Mouse (Mus musculus): ENCODE measurements around the gene Mtmr3. TPM values are rescaled to one million over a fixed set of nuclear protein-coding genes. Genes with fewer than 3 reads are reported as not detected.

Mtmr3 gene
- polyA plus RNA-seq, 1 experiment from 2014 or later, result 20.5 TPM

DNA sequence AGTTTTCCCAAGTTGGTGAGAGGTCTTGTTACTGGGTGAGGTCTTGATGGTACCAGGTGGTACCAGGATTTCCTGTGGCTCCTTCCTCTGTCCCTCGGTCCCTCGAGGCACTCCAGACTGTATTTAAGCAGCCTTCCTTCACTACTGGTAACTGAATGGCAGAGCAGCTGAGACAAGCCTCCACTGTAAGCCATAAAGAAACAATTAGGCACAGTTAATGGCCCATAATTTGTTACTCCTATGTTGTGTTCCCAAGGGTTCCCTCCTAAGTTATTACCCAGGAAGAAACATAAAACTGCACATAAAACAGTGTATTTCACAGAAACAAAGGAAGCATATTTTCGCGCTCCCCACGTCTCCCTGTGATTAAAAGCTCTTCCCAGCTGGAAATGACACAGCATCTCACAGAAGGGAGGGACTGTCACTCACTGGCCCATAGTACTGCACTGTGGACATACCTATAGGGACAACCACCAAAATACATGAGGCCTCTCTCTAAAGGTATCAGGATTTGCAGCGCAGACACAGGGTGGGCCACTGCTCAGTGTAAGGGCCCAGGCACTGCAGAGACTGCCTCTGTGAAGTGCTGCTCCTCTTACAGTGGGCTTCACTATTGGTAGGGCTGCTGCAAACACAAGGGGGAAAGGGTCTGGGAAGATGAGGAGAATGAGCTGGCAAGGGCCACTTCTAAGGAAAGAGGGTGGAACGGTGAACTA, 122.0 kb downstream of the Mtmr3 start:
- no peaks in the 10 kb centered on the region for H3K36me3 ChIP-seq
- 79% methylated on average over 7 of the region's 7 CpGs for WGBS
- H3K9me3 ChIP-seq, result no peaks in the 10 kb centered on the region
- no peaks in the 10 kb centered on the region for H3K27me3 ChIP-seq (replicated peaks)
- H3K9ac ChIP-seq, result no peak overlapping the region
- no peak overlapping the region for H3K4me2 ChIP-seq (replicated peaks)
- H3K27ac ChIP-seq, result no peak overlapping the region
- no peaks in the 10 kb centered on the region for H3K4me1 ChIP-seq (replicated peaks)
- no peak overlapping the region for H3K4me3 ChIP-seq (replicated peaks)
- ATAC-seq, result no peak

DNA sequence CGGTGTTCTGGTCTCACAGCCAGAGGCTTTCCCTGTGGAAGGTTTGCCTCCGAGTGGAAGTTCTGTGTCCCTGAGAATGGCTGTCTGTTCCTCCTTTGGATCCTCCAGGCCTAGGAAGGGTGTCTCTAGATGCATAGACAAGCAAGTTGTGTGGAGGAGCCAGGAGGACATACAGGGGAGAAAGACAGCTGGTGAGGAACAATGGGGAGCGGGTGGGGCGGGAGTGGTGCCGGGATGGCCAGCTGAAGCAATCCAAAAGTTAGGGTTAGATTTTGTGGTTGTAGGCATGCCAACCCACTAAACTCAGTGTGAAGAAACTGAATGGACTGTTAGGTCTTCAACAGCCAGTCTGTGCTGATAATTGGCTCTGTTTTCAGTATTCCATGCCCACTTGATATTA, 122.9 kb downstream of the Mtmr3 start:
- no peaks in the 10 kb centered on the region for H3K36me3 ChIP-seq
- H3K4me1 ChIP-seq (replicated peaks), result no peaks in the 10 kb centered on the region
- no peak overlapping the region for H3K4me3 ChIP-seq (replicated peaks)
- no peak overlapping the region for H3K4me2 ChIP-seq (replicated peaks)
- no peak overlapping the region for H3K27ac ChIP-seq
- ATAC-seq, result no peak
- no peaks in the 10 kb centered on the region for H3K9me3 ChIP-seq
- H3K27me3 ChIP-seq (replicated peaks), result no peaks in the 10 kb centered on the region
- 82% methylated on average over 5 of the region's 5 CpGs for WGBS
- H3K9ac ChIP-seq, result no peak overlapping the region

DNA sequence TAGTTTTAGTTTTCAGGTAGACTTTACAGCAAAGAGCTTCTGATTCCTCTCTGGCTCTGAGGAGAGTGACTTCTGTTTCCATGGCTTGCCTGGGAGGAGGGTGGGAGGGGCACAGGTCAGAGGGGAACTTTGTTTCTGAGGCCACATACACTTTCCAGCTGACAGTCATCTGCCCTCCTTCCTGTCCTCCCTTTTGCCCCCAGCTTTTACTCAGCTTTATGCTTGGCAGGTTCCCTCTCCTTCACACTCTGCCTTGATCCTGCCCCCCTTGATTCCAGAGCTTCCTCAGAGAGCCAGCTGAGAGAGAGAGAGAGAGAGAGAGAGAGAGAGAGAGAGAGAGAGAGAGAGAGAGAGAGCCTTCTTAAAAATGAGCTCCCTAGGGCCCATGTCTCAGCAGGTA, 123.4 kb downstream of the Mtmr3 start:
- no peak for ATAC-seq
- no peak overlapping the region for H3K4me2 ChIP-seq (replicated peaks)
- H3K4me3 ChIP-seq (replicated peaks), result no peak overlapping the region
- no peak overlapping the region for H3K27ac ChIP-seq
- no peak overlapping the region for H3K9ac ChIP-seq
- H3K27me3 ChIP-seq (replicated peaks), result no peaks in the 10 kb centered on the region
- no peaks in the 10 kb centered on the region for H3K9me3 ChIP-seq
- H3K36me3 ChIP-seq, result no peaks in the 10 kb centered on the region
- no peaks in the 10 kb centered on the region for H3K4me1 ChIP-seq (replicated peaks)

DNA sequence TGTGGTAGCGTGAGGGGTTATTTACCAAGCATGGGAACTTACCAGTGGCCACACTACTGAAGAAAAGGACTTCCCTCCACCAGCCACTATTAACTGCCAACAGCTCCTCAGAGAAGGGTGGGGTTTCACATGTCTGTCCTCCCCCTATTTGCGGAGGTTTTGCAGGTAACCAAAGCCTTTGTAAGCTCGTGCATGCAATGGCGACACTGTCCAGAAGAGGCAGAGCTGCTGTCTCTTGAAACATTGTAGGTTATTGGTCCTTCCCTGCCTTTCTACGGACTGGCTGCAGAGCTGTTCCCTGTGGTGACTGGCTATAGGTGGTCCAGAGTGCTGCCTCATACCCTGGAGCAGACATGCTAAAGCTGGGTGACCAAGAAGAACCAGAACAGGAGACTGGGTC, 125.6 kb downstream of the Mtmr3 start:
- Histone ChIP-seq H3K4me1 (replicated peaks) (no peaks in the 10 kb centered on the region), H3K36me3 (no peaks in the 10 kb centered on the region), H3K4me3 (replicated peaks) (no peak overlapping the region), H3K4me2 (replicated peaks) (no peak overlapping the region), H3K9me3 (no peaks in the 10 kb centered on the region), H3K9ac (no peak overlapping the region), H3K27me3 (replicated peaks) (no peaks in the 10 kb centered on the region), H3K27ac (no peak overlapping the region)
- 69% methylated on average over 5 of the region's 5 CpGs for WGBS
- no peak for ATAC-seq

DNA sequence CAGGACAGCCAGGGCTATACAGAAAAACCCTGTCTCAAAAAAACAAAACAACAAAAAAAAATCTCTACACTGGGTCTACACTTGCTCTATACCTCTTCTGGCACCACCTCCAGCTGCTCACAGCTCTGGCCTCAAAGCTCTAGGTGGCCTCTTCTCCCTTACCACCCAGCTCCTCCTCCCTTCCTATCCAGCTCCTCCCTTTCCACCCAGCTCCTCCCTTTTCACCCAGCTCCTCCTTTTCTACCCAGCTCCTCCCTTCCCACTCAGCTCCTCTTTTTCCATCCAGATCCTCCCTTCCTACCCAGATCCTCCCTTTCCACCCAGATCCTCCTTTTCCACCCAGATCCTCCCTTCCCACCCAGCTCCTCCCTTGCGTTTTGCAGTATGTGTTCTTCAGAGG, 127.2 kb downstream of the Mtmr3 start:
- Histone ChIP-seq H3K4me2 (replicated peaks) (no peak overlapping the region), H3K9me3 (no peaks in the 10 kb centered on the region), H3K36me3 (no peaks in the 10 kb centered on the region), H3K27ac (no peak overlapping the region), H3K4me1 (replicated peaks) (no peaks in the 10 kb centered on the region), H3K27me3 (replicated peaks) (no peaks in the 10 kb centered on the region), H3K4me3 (replicated peaks) (no peak overlapping the region), H3K9ac (no peak overlapping the region)
- WGBS, result 86% methylated on average over 1 of the region's 1 CpGs
- no peak for ATAC-seq

DNA sequence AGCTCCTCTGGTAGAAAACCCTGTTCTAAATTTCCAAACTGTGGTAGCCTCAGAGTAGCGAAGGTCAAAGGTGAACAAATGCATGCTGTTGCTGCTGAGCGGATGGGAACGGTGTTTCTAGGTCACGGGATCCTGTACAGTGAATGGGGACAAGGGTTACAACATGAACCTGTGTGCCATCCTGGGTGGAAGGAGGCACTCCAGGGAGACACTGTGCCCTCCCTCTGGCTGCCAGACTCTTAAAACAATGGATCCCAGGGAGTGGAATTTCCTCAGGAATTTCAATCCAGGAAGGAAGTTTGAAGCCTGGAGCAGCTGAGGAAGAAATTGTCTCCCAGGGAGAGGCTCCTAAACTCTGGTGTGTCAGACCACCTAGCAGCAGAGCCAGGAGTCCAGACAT, 128.5 kb downstream of the Mtmr3 start:
- Histone ChIP-seq H3K4me1 (replicated peaks) (no peaks in the 10 kb centered on the region), H3K36me3 (no peaks in the 10 kb centered on the region), H3K27me3 (replicated peaks) (no peaks in the 10 kb centered on the region), H3K9ac (no peak overlapping the region), H3K4me3 (replicated peaks) (no peak overlapping the region), H3K27ac (no peak overlapping the region), H3K4me2 (replicated peaks) (no peak overlapping the region), H3K9me3 (no peaks in the 10 kb centered on the region)
- 67% methylated on average over 4 of the region's 4 CpGs for WGBS
- ATAC-seq, result no peak

DNA sequence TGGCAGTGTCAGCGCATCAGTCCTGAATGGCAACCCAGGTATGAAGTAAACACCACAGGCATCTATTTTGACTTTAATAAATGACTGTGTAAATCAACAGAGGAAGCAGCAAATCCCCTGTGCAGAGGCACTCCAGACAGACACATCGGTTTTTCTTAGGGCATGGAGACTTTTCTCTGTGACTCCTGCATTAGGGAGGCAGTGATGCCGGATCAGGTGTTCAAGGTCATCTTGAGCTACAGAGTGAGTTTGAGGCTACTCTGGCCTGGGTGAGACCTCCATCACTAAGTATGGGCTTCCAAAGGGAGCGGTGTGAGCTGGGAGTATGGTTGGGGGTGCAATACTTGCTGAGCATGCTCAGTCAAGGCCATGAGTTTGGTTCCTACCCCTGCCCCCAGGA, 130.0 kb downstream of the Mtmr3 start:
- no peak overlapping the region for H3K9ac ChIP-seq
- H3K4me2 ChIP-seq (replicated peaks), result no peak overlapping the region
- H3K36me3 ChIP-seq, result no peaks in the 10 kb centered on the region
- 84% methylated on average over 4 of the region's 4 CpGs for WGBS
- 0 out of 2 replicates have a peak, but pooled peaks cover 2% of the 10 kb centered on the region for H3K4me1 ChIP-seq (replicated peaks)
- no peaks in the 10 kb centered on the region for H3K27me3 ChIP-seq (replicated peaks)
- no peak overlapping the region for H3K4me3 ChIP-seq (replicated peaks)
- no peak overlapping the region for H3K27ac ChIP-seq
- no peak for ATAC-seq
- H3K9me3 ChIP-seq, result no peaks in the 10 kb centered on the region

DNA sequence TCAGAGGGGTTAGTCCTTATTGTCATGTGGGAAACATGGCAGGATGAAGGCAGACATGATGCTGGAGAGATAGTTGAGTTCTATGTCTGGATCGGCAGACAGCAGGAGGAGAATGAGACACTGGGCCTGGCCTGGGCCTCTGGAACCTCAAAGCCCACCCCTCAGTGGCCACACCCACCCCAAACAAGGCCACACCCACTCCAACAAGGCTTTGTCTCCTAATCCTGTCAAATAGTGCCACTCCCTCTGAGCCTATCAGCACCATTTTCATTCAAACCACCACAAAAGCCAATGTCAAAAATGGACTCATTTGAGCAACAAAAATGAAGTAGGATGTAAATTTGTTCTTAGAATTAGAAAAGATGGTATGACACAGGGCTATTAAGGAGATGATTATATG, 130.5 kb downstream of the Mtmr3 start:
- H3K4me1 ChIP-seq (replicated peaks), result 0 out of 2 replicates have a peak, but pooled peaks cover 2% of the 10 kb centered on the region
- no peaks in the 10 kb centered on the region for H3K27me3 ChIP-seq (replicated peaks)
- H3K9me3 ChIP-seq, result no peaks in the 10 kb centered on the region
- H3K36me3 ChIP-seq, result no peaks in the 10 kb centered on the region
- no peak overlapping the region for H3K9ac ChIP-seq
- ATAC-seq, result no peak
- H3K27ac ChIP-seq, result no peak overlapping the region
- no peak overlapping the region for H3K4me2 ChIP-seq (replicated peaks)
- WGBS, result 71% methylated on average over 1 of the region's 1 CpGs
- no peak overlapping the region for H3K4me3 ChIP-seq (replicated peaks)

DNA sequence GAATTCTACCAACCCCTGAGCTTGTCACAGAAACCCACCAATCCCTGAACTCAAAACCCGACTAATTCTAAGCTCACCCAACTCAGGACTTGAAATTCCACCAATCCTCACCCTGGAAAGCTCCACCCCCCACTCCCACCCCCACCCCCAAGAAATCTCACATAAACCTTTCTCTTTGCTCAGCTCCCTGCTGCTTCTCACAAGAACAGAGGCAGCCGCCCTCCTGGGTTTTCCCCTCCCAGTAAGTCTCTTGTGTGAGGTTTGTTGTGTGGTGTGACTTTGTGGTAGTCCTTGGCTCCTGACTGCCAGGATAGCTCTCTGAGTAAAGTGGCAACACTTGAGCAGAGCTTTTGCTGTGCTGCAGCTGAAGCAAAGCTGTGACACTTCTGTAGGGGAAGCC, 131.8 kb downstream of the Mtmr3 start:
- Histone ChIP-seq H3K9me3 (no peaks in the 10 kb centered on the region), H3K27ac (no peak overlapping the region), H3K9ac (no peak overlapping the region), H3K4me3 (replicated peaks) (no peak overlapping the region), H3K4me2 (replicated peaks) (no peak overlapping the region), H3K4me1 (replicated peaks) (0 out of 2 replicates have a peak, but pooled peaks cover 2% of the 10 kb centered on the region), H3K27me3 (replicated peaks) (no peaks in the 10 kb centered on the region), H3K36me3 (no peaks in the 10 kb centered on the region)
- no peak for ATAC-seq
- WGBS, result 30% methylated on average over 2 of the region's 2 CpGs

DNA sequence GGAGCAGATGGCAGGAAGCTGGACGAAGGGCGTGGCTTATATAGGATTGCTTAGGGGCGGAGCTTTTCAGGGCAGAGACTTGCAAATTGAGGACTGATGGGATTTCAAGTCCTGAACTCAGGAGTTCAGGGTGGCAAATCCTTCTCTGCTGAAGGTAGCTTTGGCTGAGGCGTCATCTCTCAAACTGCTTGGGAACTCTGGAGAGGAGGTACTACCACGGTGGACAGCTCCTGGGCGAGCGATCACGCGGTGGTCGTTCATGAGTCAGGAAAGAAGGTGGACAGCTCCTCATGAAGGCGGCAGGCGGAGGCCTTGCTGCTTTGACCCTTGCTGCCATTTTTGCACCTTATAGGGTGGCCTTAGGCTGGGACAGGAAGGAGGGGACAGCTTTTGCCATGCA, 133.5 kb downstream of the Mtmr3 start:
- H3K4me3 ChIP-seq (replicated peaks), result no peak overlapping the region
- no peak overlapping the region for H3K27ac ChIP-seq
- no peaks in the 10 kb centered on the region for H3K9me3 ChIP-seq
- H3K4me2 ChIP-seq (replicated peaks), result no peak overlapping the region
- 0 out of 2 replicates have a peak, but pooled peaks cover 2% of the 10 kb centered on the region for H3K4me1 ChIP-seq (replicated peaks)
- H3K36me3 ChIP-seq, result no peaks in the 10 kb centered on the region
- ATAC-seq, result peak; percentile 31; the same call in 1 of the 2 replicates
- H3K27me3 ChIP-seq (replicated peaks), result no peaks in the 10 kb centered on the region
- WGBS, result 18% methylated on average over 12 of the region's 12 CpGs
- H3K9ac ChIP-seq, result no peak overlapping the region

DNA sequence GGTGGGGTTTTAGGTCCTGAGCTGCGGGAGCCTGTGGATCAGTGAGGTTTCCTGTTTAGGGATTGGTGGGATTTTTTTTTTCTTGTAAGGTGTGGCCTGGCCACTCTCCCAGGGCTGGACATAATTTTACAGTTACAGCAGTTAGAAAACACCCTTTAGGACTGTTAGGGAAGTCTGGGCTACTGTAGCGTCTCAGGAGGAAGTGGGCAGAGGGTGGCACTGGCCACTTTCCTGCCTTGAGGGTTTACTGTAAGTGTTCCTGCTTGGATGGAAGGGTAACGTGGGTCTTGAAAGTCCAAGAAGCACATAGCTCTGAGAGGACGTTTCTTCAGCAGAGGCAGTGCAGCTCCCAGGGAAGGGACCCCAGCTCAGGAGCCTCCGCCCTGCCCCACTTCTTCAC, 134.0 kb downstream of the Mtmr3 start:
- Histone ChIP-seq H3K27ac (no peak overlapping the region), H3K4me3 (replicated peaks) (no peak overlapping the region), H3K27me3 (replicated peaks) (no peaks in the 10 kb centered on the region), H3K4me2 (replicated peaks) (no peak overlapping the region), H3K4me1 (replicated peaks) (0 out of 2 replicates have a peak, but pooled peaks cover 2% of the 10 kb centered on the region), H3K9ac (no peak overlapping the region), H3K9me3 (no peaks in the 10 kb centered on the region), H3K36me3 (no peaks in the 10 kb centered on the region)
- ATAC-seq, result no peak
- 55% methylated on average over 5 of the region's 5 CpGs for WGBS

DNA sequence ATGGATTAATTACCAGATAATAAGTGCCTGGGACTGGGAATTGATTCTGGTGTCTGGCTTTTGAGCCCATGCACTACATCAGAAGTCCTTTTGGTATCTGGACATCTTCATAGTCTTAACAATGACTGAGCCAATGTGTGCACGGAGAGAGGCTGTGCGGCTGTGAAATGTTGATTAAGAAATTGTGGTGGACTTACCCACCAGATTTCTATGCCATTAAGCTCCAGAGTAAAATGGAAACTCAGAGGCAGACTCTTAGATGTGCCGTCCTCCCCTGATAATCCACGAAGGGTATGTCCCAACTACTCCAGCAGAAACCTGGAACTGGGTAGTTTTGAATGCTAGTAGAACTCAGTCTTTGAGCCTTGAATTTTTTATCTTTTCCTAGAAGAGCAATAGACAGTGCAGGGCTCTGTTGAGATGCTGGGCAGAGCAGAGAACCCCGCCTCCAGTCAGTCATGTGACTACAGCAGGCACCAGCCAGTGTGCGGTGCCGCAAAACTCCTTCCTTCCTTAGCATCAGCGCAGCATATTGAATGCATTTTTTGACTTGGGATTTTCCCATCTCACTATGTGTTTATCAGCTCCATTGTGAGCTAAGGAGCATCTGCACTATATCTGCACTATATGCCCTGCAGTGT, 139.6 kb downstream of the Mtmr3 start:
- no peak overlapping the region for H3K9ac ChIP-seq
- no peaks in the 10 kb centered on the region for H3K9me3 ChIP-seq
- H3K27ac ChIP-seq, result no peak overlapping the region
- H3K4me3 ChIP-seq (replicated peaks), result no peak overlapping the region
- no peaks in the 10 kb centered on the region for H3K36me3 ChIP-seq
- ATAC-seq, result no peak
- H3K4me2 ChIP-seq (replicated peaks), result no peak overlapping the region
- 71% methylated on average over 8 of the region's 8 CpGs for WGBS
- no peaks in the 10 kb centered on the region for H3K27me3 ChIP-seq (replicated peaks)
- peaks cover 6% of the 10 kb centered on the region; the same call in 1 of the 2 replicates for H3K4me1 ChIP-seq (replicated peaks)
